Mouse (Mus musculus): ENCODE results near the gene Sel1l3. TPM values are rescaled to one million over a fixed set of nuclear protein-coding genes. Genes with fewer than 3 reads are reported as not detected.
A peak's percentile ranks its signal among the peaks of the same experiment; 100 is the strongest.

Sel1l3 gene
- polyA plus RNA-seq, 1 experiment from 2014 or later, result 5.9 TPM

DNA sequence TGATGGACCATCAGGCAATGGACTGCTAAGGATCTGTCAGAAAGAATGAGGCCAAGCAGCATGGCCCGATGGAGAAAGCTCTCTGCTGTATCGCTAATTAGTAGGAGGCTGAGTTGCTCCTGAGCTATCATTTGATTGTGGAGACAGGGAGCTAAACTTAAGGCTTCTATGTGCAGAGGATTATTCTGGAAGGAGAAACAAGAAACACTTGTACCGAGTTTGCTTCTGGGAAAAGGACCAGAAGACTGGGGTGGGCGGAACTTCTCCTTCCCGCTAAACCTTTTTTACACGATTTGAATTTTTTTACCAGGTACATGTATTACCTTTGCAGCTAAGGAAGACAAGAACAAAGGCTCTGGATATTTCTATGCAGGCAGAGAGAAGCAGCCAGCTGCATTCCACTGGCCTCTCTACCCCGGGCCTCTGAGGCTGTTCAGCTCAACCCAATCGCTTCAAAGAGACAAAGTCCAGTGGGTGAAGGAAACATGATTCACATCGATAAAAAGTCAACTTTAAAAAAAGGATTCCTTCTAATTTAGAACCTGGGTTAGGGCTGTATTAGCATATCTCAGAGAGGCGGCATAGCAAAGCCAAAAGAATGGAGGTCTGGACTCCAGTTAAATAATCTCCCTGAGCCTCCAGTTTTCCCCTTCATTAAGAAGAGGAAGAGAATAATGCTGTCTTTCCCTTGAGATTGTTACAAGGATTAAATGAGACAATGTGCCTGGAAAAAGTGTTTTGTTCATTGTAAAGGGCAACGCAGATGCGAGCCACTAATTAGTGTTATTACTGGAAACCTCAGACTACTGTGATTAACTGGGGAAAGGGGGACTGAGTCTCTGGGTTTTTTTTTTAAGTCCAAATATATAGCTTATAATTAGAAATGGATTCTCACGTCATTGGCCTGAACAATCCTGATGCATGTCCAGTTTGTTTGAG is 20.4 kb downstream of the Sel1l3 start:
- Histone ChIP-seq H3K4me3 (no peak overlapping the region), H3K9me3 (no peaks in the 10 kb centered on the region), H3K27ac (replicated peaks) (no peak overlapping the region), H3K9ac (no peak overlapping the region), H3K4me1 (replicated peaks) (no peaks in the 10 kb centered on the region), H3K36me3 (no peaks in the 10 kb centered on the region), H3K4me2 (no peak overlapping the region), H3K27me3 (no peaks in the 10 kb centered on the region)
- no peak for ATAC-seq (ENCODE audit: low read depth)
- WGBS, result 77% methylated on average over 13 of the region's 13 CpGs

DNA sequence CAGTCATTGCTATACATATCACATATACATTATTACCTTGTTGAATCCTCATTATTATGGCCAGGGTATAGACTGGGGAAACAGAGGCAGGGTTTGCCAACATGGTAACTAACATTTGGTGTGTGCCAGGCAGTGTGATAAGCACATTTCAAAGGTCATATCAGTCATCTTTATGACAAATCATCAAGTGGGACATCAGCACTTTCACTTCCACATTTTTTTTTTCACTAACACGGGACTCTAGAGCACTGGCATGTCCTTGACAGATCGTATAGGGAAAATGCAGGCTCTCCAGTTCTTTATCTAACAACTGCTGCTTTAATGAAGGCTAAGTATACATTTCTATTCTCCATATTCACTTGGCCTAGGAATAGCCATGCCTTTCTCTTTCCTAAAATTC is 25.1 kb downstream of the Sel1l3 start:
- ATAC-seq (ENCODE audit: low read depth), result no peak
- WGBS, result 81% methylated on average over 2 of the region's 2 CpGs
- H3K27me3 ChIP-seq, result no peaks in the 10 kb centered on the region
- no peak overlapping the region for H3K9ac ChIP-seq
- H3K4me2 ChIP-seq, result no peak overlapping the region
- H3K4me1 ChIP-seq (replicated peaks), result peaks cover 10% of the 10 kb centered on the region
- H3K9me3 ChIP-seq, result no peaks in the 10 kb centered on the region
- H3K27ac ChIP-seq (replicated peaks), result no peak overlapping the region
- H3K4me3 ChIP-seq, result no peak overlapping the region
- no peaks in the 10 kb centered on the region for H3K36me3 ChIP-seq

DNA sequence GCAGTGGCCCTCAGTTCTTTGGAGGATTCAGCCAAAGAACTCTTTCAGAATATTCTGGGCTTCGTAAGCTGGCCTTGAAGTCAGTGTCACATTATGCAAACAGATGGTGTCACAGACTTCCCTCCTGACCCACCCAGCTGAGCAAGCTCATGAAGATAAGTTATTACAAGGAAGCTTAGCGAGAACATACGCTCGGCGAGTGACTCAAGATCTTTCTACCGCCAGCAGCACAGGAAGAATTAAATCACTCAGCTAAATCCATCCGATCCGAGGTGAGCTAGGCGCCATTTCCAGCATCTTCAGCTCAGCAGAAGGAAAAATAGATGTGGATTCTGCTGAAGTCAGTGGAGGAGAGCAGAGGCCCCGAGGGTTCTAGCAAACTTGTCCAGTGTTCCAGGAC is 26.5 kb downstream of the Sel1l3 start:
- no peak overlapping the region for H3K4me2 ChIP-seq
- H3K27ac ChIP-seq (replicated peaks), result no peak overlapping the region
- no peaks in the 10 kb centered on the region for H3K27me3 ChIP-seq
- peaks cover 14% of the 10 kb centered on the region for H3K4me1 ChIP-seq (replicated peaks)
- 67% methylated on average over 10 of the region's 10 CpGs for WGBS
- no peak for ATAC-seq (ENCODE audit: low read depth)
- H3K4me3 ChIP-seq, result no peak overlapping the region
- H3K36me3 ChIP-seq, result no peaks in the 10 kb centered on the region
- H3K9me3 ChIP-seq, result no peaks in the 10 kb centered on the region
- H3K9ac ChIP-seq, result no peak overlapping the region

DNA sequence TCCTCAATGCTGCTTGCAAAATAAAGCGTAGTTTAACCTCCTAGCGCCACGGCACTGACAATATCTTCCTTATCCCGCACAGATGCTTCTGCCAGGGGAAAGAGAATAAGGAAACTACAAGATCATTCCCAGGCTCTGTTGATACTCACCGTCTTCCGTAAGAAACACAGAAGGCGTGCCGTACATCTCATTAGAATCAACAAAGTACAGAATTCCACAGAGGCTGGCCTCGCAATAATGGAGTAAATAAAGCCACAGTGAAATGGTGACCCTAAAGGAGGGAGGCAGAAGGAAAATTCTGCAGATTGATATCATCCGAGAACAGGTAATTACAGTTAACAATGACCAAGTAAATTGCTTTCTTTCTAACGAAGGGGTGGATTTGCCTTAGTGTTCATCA is 27.9 kb downstream of the Sel1l3 start:
- Histone ChIP-seq H3K9me3 (no peaks in the 10 kb centered on the region), H3K36me3 (no peaks in the 10 kb centered on the region), H3K27ac (replicated peaks) (0 out of 2 replicates have a peak overlapping the region, but pooled peaks have one; percentile 43), H3K4me1 (replicated peaks) (peaks cover 14% of the 10 kb centered on the region), H3K27me3 (no peaks in the 10 kb centered on the region), H3K4me2 (no peak overlapping the region), H3K4me3 (no peak overlapping the region), H3K9ac (no peak overlapping the region)
- WGBS, result 64% methylated on average over 11 of the region's 11 CpGs
- ATAC-seq (ENCODE audit: low read depth), result no peak

DNA sequence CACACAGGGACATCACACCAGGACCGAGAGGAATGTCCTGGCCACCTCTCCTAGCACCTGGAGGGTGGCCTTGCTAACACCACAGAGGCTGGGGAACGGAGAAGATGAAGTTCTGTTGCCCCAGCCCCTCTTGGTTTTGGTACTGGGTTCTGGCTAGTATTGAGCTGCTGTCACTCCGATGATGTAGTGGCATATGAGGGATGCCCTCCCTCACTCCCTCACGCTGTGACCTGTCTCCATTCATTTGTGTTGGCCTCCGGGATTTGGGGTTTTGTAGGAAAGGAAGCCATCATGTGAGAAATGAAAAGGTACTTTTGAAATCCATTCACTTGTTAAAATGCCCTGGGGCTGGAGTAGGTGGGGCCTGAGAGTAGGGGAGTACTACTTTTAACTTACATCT is 33.8 kb downstream of the Sel1l3 start:
- Histone ChIP-seq H3K9me3 (no peaks in the 10 kb centered on the region), H3K9ac (no peak overlapping the region), H3K27me3 (no peaks in the 10 kb centered on the region), H3K27ac (replicated peaks) (no peak overlapping the region), H3K36me3 (no peaks in the 10 kb centered on the region), H3K4me1 (replicated peaks) (peaks cover 12% of the 10 kb centered on the region), H3K4me2 (no peak overlapping the region), H3K4me3 (no peak overlapping the region)
- ATAC-seq (ENCODE audit: low read depth), result no peak
- WGBS, result 74% methylated on average over 5 of the region's 5 CpGs

DNA sequence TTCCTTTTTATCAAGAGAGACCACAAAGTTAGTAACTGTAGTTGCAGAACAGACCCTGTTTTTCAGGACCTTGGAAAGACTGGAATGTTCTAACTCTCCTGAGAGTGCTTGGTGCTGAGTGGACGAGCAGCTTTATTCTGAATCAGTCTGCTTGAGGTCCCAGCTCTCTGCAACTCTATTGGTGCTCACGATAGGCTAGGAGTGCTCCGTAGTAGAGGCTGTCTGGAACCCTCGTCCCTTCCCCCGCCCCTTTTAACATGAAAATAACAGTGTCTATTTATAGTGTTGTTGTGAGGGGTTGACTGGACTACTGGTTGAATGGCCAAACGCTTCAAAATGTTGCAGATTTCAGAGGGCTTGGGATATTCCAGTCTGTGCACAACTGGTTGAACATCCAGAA is 37.0 kb downstream of the Sel1l3 start:
- ATAC-seq (ENCODE audit: low read depth), result no peak
- no peak overlapping the region for H3K4me2 ChIP-seq
- WGBS, result 54% methylated on average over 6 of the region's 6 CpGs
- H3K36me3 ChIP-seq, result no peaks in the 10 kb centered on the region
- no peak overlapping the region for H3K4me3 ChIP-seq
- H3K27ac ChIP-seq (replicated peaks), result no peak overlapping the region
- peaks cover 20% of the 10 kb centered on the region for H3K4me1 ChIP-seq (replicated peaks)
- no peak overlapping the region for H3K9ac ChIP-seq
- H3K9me3 ChIP-seq, result no peaks in the 10 kb centered on the region
- no peaks in the 10 kb centered on the region for H3K27me3 ChIP-seq

DNA sequence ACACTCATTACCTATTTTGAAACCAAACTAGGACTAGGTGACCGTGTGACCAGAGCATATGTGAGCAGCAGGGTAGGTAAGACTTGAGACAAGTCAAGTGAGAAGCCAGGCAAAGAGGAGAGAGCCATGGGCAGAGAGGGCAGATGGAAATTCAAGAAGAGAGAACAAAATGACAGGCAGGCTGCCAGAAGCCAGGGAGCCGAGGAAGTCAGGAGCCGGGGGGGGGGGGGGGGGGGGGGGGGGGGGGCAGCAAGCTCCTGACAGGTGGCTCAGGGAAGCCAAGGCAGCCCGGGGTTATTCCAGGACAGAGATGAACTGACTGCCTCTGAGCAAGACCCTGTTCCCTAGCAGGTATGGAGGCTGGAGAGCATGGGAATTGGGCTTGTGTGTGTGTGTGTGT is 37.7 kb downstream of the Sel1l3 start:
- H3K4me3 ChIP-seq, result no peak overlapping the region
- H3K36me3 ChIP-seq, result no peaks in the 10 kb centered on the region
- WGBS, result 70% methylated on average over 2 of the region's 4 CpGs
- H3K9ac ChIP-seq, result no peak overlapping the region
- no peak overlapping the region for H3K4me2 ChIP-seq
- no peaks in the 10 kb centered on the region for H3K9me3 ChIP-seq
- no peak for ATAC-seq (ENCODE audit: low read depth)
- H3K4me1 ChIP-seq (replicated peaks), result peaks cover 20% of the 10 kb centered on the region
- no peak overlapping the region for H3K27ac ChIP-seq (replicated peaks)
- H3K27me3 ChIP-seq, result no peaks in the 10 kb centered on the region

DNA sequence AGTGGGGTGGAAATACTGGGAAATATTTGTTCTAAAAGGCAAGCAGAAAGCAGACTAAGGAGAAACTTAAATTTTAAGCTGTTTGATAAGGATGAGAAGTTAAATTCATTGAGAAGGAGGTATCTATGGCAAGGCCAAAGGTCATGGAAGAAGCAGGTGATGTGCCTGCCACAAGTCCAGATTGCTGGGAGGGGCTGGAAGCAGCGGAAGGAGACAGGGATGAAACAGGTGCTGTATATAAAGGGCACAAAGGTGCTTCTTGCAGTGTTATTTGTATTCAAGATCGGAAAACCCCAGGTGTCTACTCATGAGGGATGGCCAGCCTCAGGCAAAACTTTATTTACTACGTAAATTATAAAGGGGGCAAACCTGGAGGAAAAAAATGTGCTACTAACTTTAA is 38.5 kb downstream of the Sel1l3 start:
- H3K9me3 ChIP-seq, result no peaks in the 10 kb centered on the region
- H3K36me3 ChIP-seq, result no peaks in the 10 kb centered on the region
- no peak overlapping the region for H3K27ac ChIP-seq (replicated peaks)
- H3K4me3 ChIP-seq, result no peak overlapping the region
- peaks cover 20% of the 10 kb centered on the region for H3K4me1 ChIP-seq (replicated peaks)
- no peak for ATAC-seq (ENCODE audit: low read depth)
- no peak overlapping the region for H3K4me2 ChIP-seq
- no peaks in the 10 kb centered on the region for H3K27me3 ChIP-seq
- WGBS, result 84% methylated on average over 3 of the region's 3 CpGs
- no peak overlapping the region for H3K9ac ChIP-seq

DNA sequence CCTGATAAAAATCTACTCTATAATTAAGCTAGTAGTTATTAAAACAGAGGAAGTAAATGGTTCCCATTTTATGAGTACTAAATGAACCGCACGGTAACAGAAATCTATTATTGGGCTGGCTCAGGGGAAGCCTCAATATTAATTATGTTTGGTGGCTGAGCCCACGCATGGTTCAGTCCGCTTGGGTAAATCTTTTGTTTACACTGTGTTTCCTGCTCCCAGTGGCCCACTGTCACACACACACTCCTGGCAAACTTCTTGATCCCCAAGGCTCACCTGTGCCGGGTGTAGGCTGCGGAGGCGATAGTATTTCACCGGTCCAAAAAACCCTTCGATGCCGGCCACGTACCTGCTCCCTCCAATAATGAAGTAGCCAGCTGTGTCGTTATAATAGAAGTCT is 39.3 kb downstream of the Sel1l3 start:
- H3K36me3 ChIP-seq, result no peaks in the 10 kb centered on the region
- H3K9me3 ChIP-seq, result no peaks in the 10 kb centered on the region
- no peak overlapping the region for H3K4me3 ChIP-seq
- no peak overlapping the region for H3K4me2 ChIP-seq
- H3K4me1 ChIP-seq (replicated peaks), result peaks cover 20% of the 10 kb centered on the region
- 65% methylated on average over 12 of the region's 12 CpGs for WGBS
- H3K9ac ChIP-seq, result no peak overlapping the region
- peak; percentile 56 for ATAC-seq (ENCODE audit: low read depth)
- H3K27ac ChIP-seq (replicated peaks), result peak overlapping the region; percentile 57
- no peaks in the 10 kb centered on the region for H3K27me3 ChIP-seq

DNA sequence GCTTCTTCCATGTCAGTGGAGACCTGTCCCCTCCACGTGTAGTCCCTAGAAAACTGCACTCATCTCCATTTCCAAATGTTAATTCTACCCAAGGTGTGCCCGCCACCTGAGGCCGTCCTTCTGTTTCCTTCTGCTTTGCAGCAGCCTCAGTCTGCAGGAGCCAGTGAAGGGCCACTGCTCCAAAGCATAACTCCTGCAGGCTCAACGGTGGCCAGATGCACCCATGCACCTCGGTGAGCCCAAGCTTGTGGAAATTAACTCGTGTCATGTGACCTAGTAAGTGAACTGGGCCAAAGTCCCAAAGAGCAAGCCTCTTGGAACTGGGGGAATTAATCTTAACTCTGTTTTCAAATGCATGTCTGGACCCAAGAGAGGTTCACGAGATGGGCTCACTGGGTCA is 40.8 kb downstream of the Sel1l3 start:
- WGBS, result 86% methylated on average over 7 of the region's 7 CpGs
- H3K4me3 ChIP-seq, result no peak overlapping the region
- no peak overlapping the region for H3K9ac ChIP-seq
- no peak overlapping the region for H3K27ac ChIP-seq (replicated peaks)
- no peaks in the 10 kb centered on the region for H3K27me3 ChIP-seq
- ATAC-seq (ENCODE audit: low read depth), result no peak
- H3K4me2 ChIP-seq, result no peak overlapping the region
- no peaks in the 10 kb centered on the region for H3K36me3 ChIP-seq
- no peaks in the 10 kb centered on the region for H3K9me3 ChIP-seq
- peaks cover 14% of the 10 kb centered on the region for H3K4me1 ChIP-seq (replicated peaks)

DNA sequence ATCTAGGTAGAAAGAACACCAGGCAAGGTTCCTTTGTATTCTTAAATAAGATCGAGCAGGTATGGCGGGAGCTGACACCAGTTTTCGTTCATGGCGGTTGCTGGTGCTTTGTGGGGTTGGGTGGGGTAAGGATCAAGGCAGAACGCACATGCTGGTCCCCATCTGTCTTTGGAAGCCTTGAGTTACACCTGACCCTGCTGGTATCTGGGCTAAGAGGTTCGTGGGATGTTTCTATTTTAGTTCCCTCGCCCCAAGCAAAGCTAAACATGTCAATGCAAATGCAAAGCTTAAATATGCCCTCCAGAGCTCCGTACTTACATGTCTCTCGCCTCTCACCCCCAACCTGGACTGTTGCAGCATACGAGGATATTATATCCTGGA is 41.5 kb downstream of the Sel1l3 start:
- no peak for ATAC-seq (ENCODE audit: low read depth)
- Histone ChIP-seq H3K36me3 (no peaks in the 10 kb centered on the region), H3K9me3 (no peaks in the 10 kb centered on the region), H3K4me2 (no peak overlapping the region), H3K9ac (no peak overlapping the region), H3K27ac (replicated peaks) (no peak overlapping the region), H3K27me3 (no peaks in the 10 kb centered on the region), H3K4me3 (no peak overlapping the region), H3K4me1 (replicated peaks) (peaks cover 12% of the 10 kb centered on the region)
- WGBS, result 83% methylated on average over 10 of the region's 10 CpGs

DNA sequence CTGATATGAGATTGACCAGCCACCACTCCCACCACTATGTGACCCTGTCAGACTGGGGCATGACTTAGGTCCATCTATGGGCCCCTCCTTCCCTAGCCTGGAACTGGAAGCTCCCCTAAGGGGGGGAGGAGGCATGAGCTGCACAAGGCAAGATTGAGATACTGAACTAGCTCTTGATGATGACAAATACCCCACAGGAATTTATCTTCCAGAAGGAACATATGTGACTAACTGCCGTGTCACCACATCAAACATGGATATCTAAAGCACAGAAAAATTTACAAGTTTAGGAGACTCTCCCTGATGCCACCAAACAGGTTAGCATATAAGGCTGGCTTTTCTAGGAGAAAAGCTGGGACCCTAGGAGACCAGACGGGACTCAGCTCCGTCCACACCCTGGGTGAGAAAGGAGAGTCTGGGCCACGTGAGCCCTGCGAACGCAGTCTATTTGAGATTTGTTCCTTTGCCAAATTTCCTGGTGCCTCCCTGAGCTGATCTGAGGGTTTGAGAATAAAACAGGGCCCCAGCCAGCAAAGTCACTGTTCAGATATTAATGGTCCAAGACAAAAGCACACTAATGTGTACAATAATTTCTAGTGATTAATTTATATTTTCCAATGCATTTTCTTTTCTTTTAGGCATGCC is 42.0 kb downstream of the Sel1l3 start:
- no peaks in the 10 kb centered on the region for H3K9me3 ChIP-seq
- H3K9ac ChIP-seq, result no peak overlapping the region
- peaks cover 12% of the 10 kb centered on the region for H3K4me1 ChIP-seq (replicated peaks)
- 90% methylated on average over 6 of the region's 6 CpGs for WGBS
- no peak overlapping the region for H3K4me2 ChIP-seq
- no peaks in the 10 kb centered on the region for H3K36me3 ChIP-seq
- H3K27me3 ChIP-seq, result no peaks in the 10 kb centered on the region
- H3K4me3 ChIP-seq, result no peak overlapping the region
- no peak for ATAC-seq (ENCODE audit: low read depth)
- H3K27ac ChIP-seq (replicated peaks), result no peak overlapping the region
